Mouse (Mus musculus) bone marrow, adult 2 months (tissue): Measurements from ENCODE around the gene Zfp651. TPM values are rescaled to one million over a fixed set of nuclear protein-coding genes. Genes with fewer than 3 reads are reported as not detected.

Experiments used
- H3K27ac ChIP-seq: fragments of 200-500 bp; 2 replicates; pipeline ENCODE4 v1.5.1; 2012; ENCODE audit warnings: low read depth, mild to moderate bottlenecking, control low read depth, inconsistent platforms, low read length; ENCODE audit not compliant: control insufficient read depth, poor library complexity, insufficient read depth
- H3K4me1 ChIP-seq: fragments of 200-500 bp; 2 replicates; pipeline ENCODE4 v1.6.1; 2011; ENCODE audit warnings: low read length; ENCODE audit not compliant: control insufficient read depth, insufficient read depth
- H3K4me3 ChIP-seq: fragments of 200-500 bp; replicated peaks from 2 replicates; pipeline ENCODE3; 2011; ENCODE audit warnings: mild to moderate bottlenecking, low read depth, low read length, control low read depth; ENCODE audit not compliant: control insufficient read depth
- CTCF ChIP-seq: fragments of 200-500 bp; IDR thresholded peaks from 2 replicates; pipeline ENCODE4 v1.5.1; 2011; ENCODE audit warnings: low read length, control low read depth; ENCODE audit not compliant: control insufficient read depth, insufficient read depth
- POLR2A ChIP-seq: fragments of 200-500 bp; IDR thresholded peaks from 2 replicates; pipeline ENCODE4 v1.6.1; 2011; ENCODE audit warnings: low read depth, mild to moderate bottlenecking, control low read depth, low read length, borderline replicate concordance; ENCODE audit not compliant: control insufficient read depth
- WGBS: fragments of 180-500 bp; shearing (Covaris S2); methylation state at CpG from one replicate; pipeline ENCODE4 v1.1.7; 2018; 5-methylcytosine and 5-hydroxymethylcytosine counted together
- polyA plus RNA-seq: library from polyadenylated mRNA; stranded (reverse); fragments of >200 nt; gene quantifications from 2 replicates; pipeline ENCODE4 v1.2.4, GENCODE M21; 2011; ENCODE audit warnings: low replicate concordance; ENCODE audit not compliant: missing spikeins, insufficient read depth, insufficient read length

The Zfp651 gene
- polyA plus RNA-seq, 1 experiment = 2.0 TPM

GRCm38 (mm10) chr9:121760271-121761090, 1.4 kb downstream of the Zfp651 start:
- Histone ChIP-seq H3K4me3 (no peak overlapping the region), H3K27ac (no peak overlapping the region), H3K4me1 (no peaks in the 10 kb centered on the region)
- TF ChIP-seq CTCF = no peak
- no peak for TF ChIP-seq POLR2A
- WGBS = 1% methylated on average over 41 of the region's 43 CpGs

GRCm38 (mm10) chr9:121761091-121761665, 2.0 kb downstream of the Zfp651 start:
- H3K4me3 ChIP-seq = no peak overlapping the region
- WGBS = 65% methylated on average over 10 of the region's 10 CpGs
- no peak overlapping the region for H3K27ac ChIP-seq
- no peaks in the 10 kb centered on the region for H3K4me1 ChIP-seq
- TF ChIP-seq POLR2A = no peak

- no peak overlapping the region for H3K27ac ChIP-seq
- TF ChIP-seq CTCF (no peak), POLR2A (no peak)
- H3K4me1 ChIP-seq = no peaks in the 10 kb centered on the region
- WGBS = 86% methylated on average over 8 of the region's 8 CpGs
- no peak overlapping the region for H3K4me3 ChIP-seq
Observed at GRCm38 (mm10) chr9:121761787-121762186, 2.7 kb downstream of the Zfp651 start.

GRCm38 (mm10) chr9:121762248-121762647, 3.1 kb downstream of the Zfp651 start:
- Histone ChIP-seq H3K4me3 (no peak overlapping the region), H3K27ac (no peak overlapping the region), H3K4me1 (no peaks in the 10 kb centered on the region)
- WGBS = 86% methylated on average over 10 of the region's 10 CpGs
- TF ChIP-seq POLR2A (no peak), CTCF (no peak)

GRCm38 (mm10) chr9:121762761-121763160, 3.6 kb downstream of the Zfp651 start:
- TF ChIP-seq POLR2A (no peak), CTCF (no peak)
- WGBS = 90% methylated on average over 25 of the region's 25 CpGs
- no peak overlapping the region for H3K27ac ChIP-seq
- no peak overlapping the region for H3K4me3 ChIP-seq
- H3K4me1 ChIP-seq = no peaks in the 10 kb centered on the region

GRCm38 (mm10) chr9:121763716-121764115, 4.6 kb downstream of the Zfp651 start:
- Histone ChIP-seq H3K4me1 (no peaks in the 10 kb centered on the region), H3K4me3 (no peak overlapping the region), H3K27ac (no peak overlapping the region)
- WGBS = 82% methylated on average over 19 of the region's 19 CpGs
- TF ChIP-seq POLR2A (no peak), CTCF (no peak)

GRCm38 (mm10) chr9:121765166-121765855, 6.2 kb downstream of the Zfp651 start:
- Histone ChIP-seq H3K27ac (no peak overlapping the region), H3K4me3 (no peak overlapping the region), H3K4me1 (no peaks in the 10 kb centered on the region)
- no peak for TF ChIP-seq CTCF
- no peak for TF ChIP-seq POLR2A
- WGBS = 50% methylated on average over 16 of the region's 16 CpGs

GRCm38 (mm10) chr9:121772412-121772811, 13.3 kb downstream of the Zfp651 start:
- Histone ChIP-seq H3K4me3 (no peak overlapping the region), H3K27ac (no peak overlapping the region), H3K4me1 (no peaks in the 10 kb centered on the region)
- no peak for TF ChIP-seq POLR2A
- no peak for TF ChIP-seq CTCF
- whole genome bisulfite sequencing = 68% methylated on average over 5 of the region's 5 CpGs
